In genomic region chr3:20792503-20792902, GRCm38 (mm10) we compare ENCODE assay signal across 13 mouse cellular contexts.
DNase-seq lines count a peak whose midpoint lies in the region; ATAC-seq and TF ChIP-seq lines count a peak whose summit lies in the region.
"Had no signal": no experiment of that assay in that cellular context is flagged by ENCODE, and none has a peak within 500 bp of the region (broad histone marks: within the 10 kb centered on the region; RNA-seq: fewer than 3 reads in every experiment).

No protein-coding gene starts in this region.

- intact Hi-C loops in heart, postnatal 14 days (cut with DNase I): no loop called here

- no peaks in the 10 kb centered on the region for H3K4me1 ChIP-seq in lung, embryonic 14.5 days (ENCODE audit: insufficient read depth)
- peaks cover 5% of the 10 kb centered on the region; the same call in 1 of the 2 replicates for H3K4me1 ChIP-seq in forebrain, embryonic 15.5 days
- H3K4me1 ChIP-seq: embryonic facial prominence, embryonic 13.5 days; hindbrain, embryonic 12.5 days; lung, embryonic 15.5 days had no signal

- WGBS in lung, embryonic 14.5 days: 71% methylated on average over 1 of the region's 1 CpGs
- WGBS in forebrain, embryonic 15.5 days: 87% methylated on average over 1 of the region's 1 CpGs

- TF ChIP-seq CTCF in lung, embryonic 14.5 days (IDR thresholded peaks at IDR 0.05; ENCODE audit: low read depth): no peak

- no peak overlapping the region for H3K27ac ChIP-seq in lung, embryonic 14.5 days (ENCODE audit: low read depth)
- H3K27ac ChIP-seq in forebrain, embryonic 15.5 days (replicated peaks): no peak overlapping the region
- H3K27ac ChIP-seq: embryonic facial prominence, embryonic 13.5 days; hindbrain, embryonic 12.5 days; lung, embryonic 15.5 days had no signal

- H3K36me3 ChIP-seq in lung, embryonic 14.5 days (ENCODE audit: insufficient read depth): no peaks in the 10 kb centered on the region
- no peaks in the 10 kb centered on the region for H3K36me3 ChIP-seq in forebrain, embryonic 15.5 days
- H3K36me3 ChIP-seq: embryonic facial prominence, embryonic 13.5 days; hindbrain, embryonic 12.5 days; lung, embryonic 15.5 days had no signal

- H3K9ac ChIP-seq in lung, embryonic 14.5 days: no peak overlapping the region
- H3K9ac ChIP-seq in forebrain, embryonic 15.5 days (replicated peaks): no peak overlapping the region
- H3K9ac ChIP-seq: embryonic facial prominence, embryonic 13.5 days; hindbrain, embryonic 12.5 days; lung, embryonic 15.5 days had no signal

- H3K9me3 ChIP-seq in lung, embryonic 14.5 days (ENCODE audit: low read depth, low read length): no peaks in the 10 kb centered on the region
- H3K9me3 ChIP-seq in forebrain, embryonic 15.5 days: no peaks in the 10 kb centered on the region
- H3K9me3 ChIP-seq: embryonic facial prominence, embryonic 13.5 days; hindbrain, embryonic 12.5 days; lung, embryonic 15.5 days had no signal

- no peak overlapping the region for H3K4me2 ChIP-seq in lung, embryonic 14.5 days
- H3K4me2 ChIP-seq in forebrain, embryonic 15.5 days (replicated peaks): no peak overlapping the region
- H3K4me2 ChIP-seq: embryonic facial prominence, embryonic 13.5 days; hindbrain, embryonic 12.5 days; lung, embryonic 15.5 days had no signal

- DNase-seq in embryo, embryonic 11 days: peak; percentile 8
- DNase-seq in embryo, embryonic 9.5 days (ENCODE audit: extremely low spot score): no peak
- peak; percentile 61 for DNase-seq in lung, embryonic 14.5 days
- no peak for DNase-seq in lung, postnatal 4 days
- DNase-seq in heart, postnatal 14 days: peak; percentile 46 to 63
- peak; percentile 62 for DNase-seq in skeletal muscle tissue, adult 2 months (ENCODE audit: low read depth, low spot score)
- DNase-seq: B cell, adult 2 months; cerebellum, adult 11-12 months had no signal

- no peaks in the 10 kb centered on the region for H3K27me3 ChIP-seq in lung, embryonic 14.5 days (ENCODE audit: insufficient read depth, low read length)
- H3K27me3 ChIP-seq in forebrain, embryonic 15.5 days: no peaks in the 10 kb centered on the region
- H3K27me3 ChIP-seq: embryonic facial prominence, embryonic 13.5 days; hindbrain, embryonic 12.5 days; lung, embryonic 15.5 days had no signal

- ATAC-seq in lung, embryonic 14.5 days (ENCODE audit: insufficient read depth): no peak
- no peak for ATAC-seq in forebrain, embryonic 15.5 days (replicated peaks)
- no peak for ATAC-seq in activated CD4-positive, CD25-positive, alpha-beta regulatory T cell, adult 4 months

- H3K4me3 ChIP-seq in lung, embryonic 14.5 days (ENCODE audit: low read depth, low read length): no peak overlapping the region
- H3K4me3 ChIP-seq in forebrain, embryonic 15.5 days: no peak overlapping the region
- H3K4me3 ChIP-seq: embryonic facial prominence, embryonic 13.5 days; hindbrain, embryonic 12.5 days; lung, embryonic 15.5 days had no signal

Comparison
In these comparisons a context has a peak if more than half of its experiments do, and no peak if none do; other contexts are left out.
1. DNase-seq: peak in embryo, embryonic 11 days (single experiment), lung, embryonic 14.5 days (single experiment), heart, postnatal 14 days (2 of 2) and skeletal muscle tissue, adult 2 months (single experiment); none in embryo, embryonic 9.5 days (single experiment) and lung, postnatal 4 days (0 of 2).